Mouse (Mus musculus) C3H10T1/2 (cell line): ENCODE data around the gene Actb. TPM values are rescaled to one million over a fixed set of nuclear protein-coding genes. Genes with fewer than 3 reads are reported as not detected.

ENCODE experiments used
- polyA plus RNA-seq, 2 experiments: library from polyadenylated mRNA; unstranded; fragments of >200 nt; fragmentation: generic; extraction: Trizol; gene quantifications; one replicate each; pipeline ENCODE4 v1.2.1; 2012; ENCODE audit warnings: missing spikeins in 2 of 2

The Actb gene
- 1,000 to 10,000 TPM; 2,361 to 3,302 TPM for polyA plus RNA-seq

GRCm38 (mm10) chr5:142906532-142907047, at the start of gene Actb:
Gene Actb (minus strand): TSS chr5:142906754.

GRCm38 (mm10) chr5:142894918-142895613, 11.5 kb downstream of the Actb start, which contains the start of gene Fbxl18:
Gene Fbxl18 (minus strand): TSS chr5:142895421.

Other genes with a start within 250 kb of the Actb start
- gene Slc29a4, start 214.2 kb downstream of the Actb start, polyA plus RNA-seq, result under 1 TPM; 0.04 to 0.11 TPM
- 10 to 100 TPM; 12.3 to 62.5 TPM for gene Tnrc18, start 89.1 kb downstream of the Actb start, polyA plus RNA-seq
- gene Fbxl18, start 11.3 kb downstream of the Actb start, polyA plus RNA-seq, result 1 to 10 TPM; 3.9 to 4.9 TPM
- 100 to 1,000 TPM; 284 to 311 TPM for gene Fscn1, start 53.6 kb upstream of the Actb start, polyA plus RNA-seq
- 10 to 100 TPM in 1 of 2 experiments, 1 to 10 TPM in 1; 1.9 to 15.8 TPM for gene Rnf216, start 206.2 kb upstream of the Actb start, polyA plus RNA-seq
- not detected for gene Olfr718-ps1, start 240.8 kb upstream of the Actb start, polyA plus RNA-seq